Mouse (Mus musculus): Measurements from ENCODE around the gene Adamts14. TPM values are rescaled to one million over a fixed set of nuclear protein-coding genes. Genes with fewer than 3 reads are reported as not detected.

The Adamts14 gene
- polyA plus RNA-seq, 1 experiment = 0.61 TPM

- H3K36me3 ChIP-seq (ENCODE audit: control insufficient read depth, insufficient read depth, low read length) = no peaks in the 10 kb centered on the region
- no peak for TF ChIP-seq CTCF (IDR thresholded peaks at IDR 0.05; ENCODE audit: control insufficient read depth, insufficient read depth, insufficient replicate concordance, low read depth, low read length)
- no peak for TF ChIP-seq POLR2A (IDR thresholded peaks at IDR 0.05; ENCODE audit: control insufficient read depth, low read depth, low read length)
- no peak overlapping the region for H3K4me3 ChIP-seq (ENCODE audit: control insufficient read depth, low read depth, low read length)
- H3K27ac ChIP-seq (ENCODE audit: control insufficient read depth, insufficient read depth, low read depth, low read length) = no peak overlapping the region
- H3K27me3 ChIP-seq (ENCODE audit: control insufficient read depth, insufficient read depth, low read length) = no peaks in the 10 kb centered on the region
- peaks cover 2% of the 10 kb centered on the region for H3K4me1 ChIP-seq (ENCODE audit: control insufficient read depth, insufficient read depth, low read length)
Observed at GRCm38 (mm10) chr10:61246288-61246687, 26.9 kb downstream of the Adamts14 start.

GRCm38 (mm10) chr10:61241961-61242421, 31.2 kb downstream of the Adamts14 start:
- Histone ChIP-seq H3K27ac (ENCODE audit: control insufficient read depth, insufficient read depth, low read depth, low read length) (no peak overlapping the region), H3K4me1 (ENCODE audit: control insufficient read depth, insufficient read depth, low read length) (peaks cover 2% of the 10 kb centered on the region), H3K4me3 (ENCODE audit: control insufficient read depth, low read depth, low read length) (no peak overlapping the region), H3K27me3 (ENCODE audit: control insufficient read depth, insufficient read depth, low read length) (no peaks in the 10 kb centered on the region), H3K36me3 (ENCODE audit: control insufficient read depth, insufficient read depth, low read length) (no peaks in the 10 kb centered on the region)
- TF ChIP-seq CTCF (IDR thresholded peaks at IDR 0.05; ENCODE audit: control insufficient read depth, insufficient read depth, insufficient replicate concordance, low read depth, low read length) (no peak), POLR2A (IDR thresholded peaks at IDR 0.05; ENCODE audit: control insufficient read depth, low read depth, low read length) (no peak)

GRCm38 (mm10) chr10:61240108-61240920, 32.9 kb downstream of the Adamts14 start:
- no peaks in the 10 kb centered on the region for H3K36me3 ChIP-seq (ENCODE audit: control insufficient read depth, insufficient read depth, low read length)
- no peak overlapping the region for H3K27ac ChIP-seq (ENCODE audit: control insufficient read depth, insufficient read depth, low read depth, low read length)
- H3K4me3 ChIP-seq (ENCODE audit: control insufficient read depth, low read depth, low read length) = peak overlapping the region; percentile 44
- H3K4me1 ChIP-seq (ENCODE audit: control insufficient read depth, insufficient read depth, low read length) = peaks cover 4% of the 10 kb centered on the region; the same call in 1 of the 2 replicates
- TF ChIP-seq POLR2A (IDR thresholded peaks at IDR 0.05; ENCODE audit: control insufficient read depth, low read depth, low read length) = no peak
- TF ChIP-seq CTCF (IDR thresholded peaks at IDR 0.05; ENCODE audit: control insufficient read depth, insufficient read depth, insufficient replicate concordance, low read depth, low read length) = no peak
- H3K27me3 ChIP-seq (ENCODE audit: control insufficient read depth, insufficient read depth, low read length) = no peaks in the 10 kb centered on the region

- H3K36me3 ChIP-seq (ENCODE audit: control insufficient read depth, insufficient read depth, low read length) = no peaks in the 10 kb centered on the region
- no peak overlapping the region for H3K4me3 ChIP-seq (ENCODE audit: control insufficient read depth, low read depth, low read length)
- H3K27me3 ChIP-seq (ENCODE audit: control insufficient read depth, insufficient read depth, low read length) = no peaks in the 10 kb centered on the region
- H3K4me1 ChIP-seq (ENCODE audit: control insufficient read depth, insufficient read depth, low read length) = peaks cover 5% of the 10 kb centered on the region; the same call in 1 of the 2 replicates
- no peak overlapping the region for H3K27ac ChIP-seq (ENCODE audit: control insufficient read depth, insufficient read depth, low read depth, low read length)
- TF ChIP-seq POLR2A (IDR thresholded peaks at IDR 0.05; ENCODE audit: control insufficient read depth, low read depth, low read length) (no peak), CTCF (IDR thresholded peaks at IDR 0.05; ENCODE audit: control insufficient read depth, insufficient read depth, insufficient replicate concordance, low read depth, low read length) (no peak)
Observed at GRCm38 (mm10) chr10:61237391-61237785, 35.9 kb downstream of the Adamts14 start.

GRCm38 (mm10) chr10:61236683-61237390, 36.4 kb downstream of the Adamts14 start:
- TF ChIP-seq POLR2A (IDR thresholded peaks at IDR 0.05; ENCODE audit: control insufficient read depth, low read depth, low read length) = no peak
- no peak for TF ChIP-seq CTCF (IDR thresholded peaks at IDR 0.05; ENCODE audit: control insufficient read depth, insufficient read depth, insufficient replicate concordance, low read depth, low read length)
- Histone ChIP-seq H3K4me3 (ENCODE audit: control insufficient read depth, low read depth, low read length) (no peak overlapping the region), H3K4me1 (ENCODE audit: control insufficient read depth, insufficient read depth, low read length) (peaks cover 5% of the 10 kb centered on the region; the same call in 1 of the 2 replicates), H3K27ac (ENCODE audit: control insufficient read depth, insufficient read depth, low read depth, low read length) (no peak overlapping the region), H3K27me3 (ENCODE audit: control insufficient read depth, insufficient read depth, low read length) (no peaks in the 10 kb centered on the region), H3K36me3 (ENCODE audit: control insufficient read depth, insufficient read depth, low read length) (no peaks in the 10 kb centered on the region)

GRCm38 (mm10) chr10:61235677-61236267, 37.5 kb downstream of the Adamts14 start:
- H3K27me3 ChIP-seq (ENCODE audit: control insufficient read depth, insufficient read depth, low read length) = no peaks in the 10 kb centered on the region
- TF ChIP-seq POLR2A (IDR thresholded peaks at IDR 0.05; ENCODE audit: control insufficient read depth, low read depth, low read length) (no peak), CTCF (IDR thresholded peaks at IDR 0.05; ENCODE audit: control insufficient read depth, insufficient read depth, insufficient replicate concordance, low read depth, low read length) (no peak)
- H3K4me3 ChIP-seq (ENCODE audit: control insufficient read depth, low read depth, low read length) = no peak overlapping the region
- no peak overlapping the region for H3K27ac ChIP-seq (ENCODE audit: control insufficient read depth, insufficient read depth, low read depth, low read length)
- no peaks in the 10 kb centered on the region for H3K36me3 ChIP-seq (ENCODE audit: control insufficient read depth, insufficient read depth, low read length)
- H3K4me1 ChIP-seq (ENCODE audit: control insufficient read depth, insufficient read depth, low read length) = peaks cover 5% of the 10 kb centered on the region; the same call in 1 of the 2 replicates

GRCm38 (mm10) chr10:61234319-61234718, 38.9 kb downstream of the Adamts14 start:
- TF ChIP-seq POLR2A (IDR thresholded peaks at IDR 0.05; ENCODE audit: control insufficient read depth, low read depth, low read length) (no peak), CTCF (IDR thresholded peaks at IDR 0.05; ENCODE audit: control insufficient read depth, insufficient read depth, insufficient replicate concordance, low read depth, low read length) (no peak)
- Histone ChIP-seq H3K4me3 (ENCODE audit: control insufficient read depth, low read depth, low read length) (no peak overlapping the region), H3K36me3 (ENCODE audit: control insufficient read depth, insufficient read depth, low read length) (no peaks in the 10 kb centered on the region), H3K27me3 (ENCODE audit: control insufficient read depth, insufficient read depth, low read length) (no peaks in the 10 kb centered on the region), H3K27ac (ENCODE audit: control insufficient read depth, insufficient read depth, low read depth, low read length) (no peak overlapping the region), H3K4me1 (ENCODE audit: control insufficient read depth, insufficient read depth, low read length) (peaks cover 5% of the 10 kb centered on the region; the same call in 1 of the 2 replicates)

Measured in testis, adult 2 months (tissue).